Mouse (Mus musculus) thymus, postnatal 10 days (tissue): Measurements from ENCODE around the gene Gas6.

Experiments
- DNase-seq, 2 experiments: peaks; one replicate each; pipeline ENCODE4 v3.0.0; 2021; ENCODE audit warnings: low spot score in 2 of 2

Gas6 gene

GRCm38 (mm10) chr8:13506849-13507248, 12.6 kb upstream of the Gas6 start:
- no peak for DNase-seq

GRCm38 (mm10) chr8:13504894-13505674, 10.8 kb upstream of the Gas6 start:
- no peak for DNase-seq

- DNase-seq: no peak
Measured at GRCm38 (mm10) chr8:13503936-13504606, 9.8 kb upstream of the Gas6 start.

- no peak for DNase-seq
Measured at GRCm38 (mm10) chr8:13501221-13501620, 6.9 kb upstream of the Gas6 start.

- no peak for DNase-seq
Measured at GRCm38 (mm10) chr8:13493011-13493410, 1.3 kb downstream of the Gas6 start.

- DNase-seq: no peak
Measured at GRCm38 (mm10) chr8:13492198-13492995, 1.9 kb downstream of the Gas6 start.

GRCm38 (mm10) chr8:13491491-13492010, 2.7 kb downstream of the Gas6 start:
- no peak for DNase-seq

GRCm38 (mm10) chr8:13489986-13490910, 4.0 kb downstream of the Gas6 start:
- no peak for DNase-seq

GRCm38 (mm10) chr8:13489351-13489750, 4.9 kb downstream of the Gas6 start:
- DNase-seq: no peak

GRCm38 (mm10) chr8:13483191-13483590, 11.1 kb downstream of the Gas6 start:
- DNase-seq: no peak

GRCm38 (mm10) chr8:13482101-13482801, 12.0 kb downstream of the Gas6 start:
- DNase-seq: no peak

GRCm38 (mm10) chr8:13481596-13481995, 12.7 kb downstream of the Gas6 start:
- DNase-seq: no peak

GRCm38 (mm10) chr8:13481089-13481554, 13.2 kb downstream of the Gas6 start:
- DNase-seq: no peak

- no peak for DNase-seq
Measured at GRCm38 (mm10) chr8:13475892-13476291, 18.4 kb downstream of the Gas6 start.

GRCm38 (mm10) chr8:13472284-13472683, 22.0 kb downstream of the Gas6 start:
- DNase-seq: no peak

GRCm38 (mm10) chr8:13471484-13471883, 22.8 kb downstream of the Gas6 start:
- no peak for DNase-seq

- no peak for DNase-seq
Measured at GRCm38 (mm10) chr8:13468737-13469136, 25.6 kb downstream of the Gas6 start.

GRCm38 (mm10) chr8:13466989-13467388, 27.3 kb downstream of the Gas6 start:
- peak in 1 of 2 experiments; percentile 24 for DNase-seq

- DNase-seq: no peak
Measured at GRCm38 (mm10) chr8:13465324-13465723, 29.0 kb downstream of the Gas6 start.

- no peak for DNase-seq
Measured at GRCm38 (mm10) chr8:13462392-13462791, 31.9 kb downstream of the Gas6 start.
